Mouse (Mus musculus): ENCODE data around the gene Rcc2. TPM values are rescaled to one million over a fixed set of nuclear protein-coding genes. Genes with fewer than 3 reads are reported as not detected.

Rcc2 gene
- polyA plus RNA-seq, 1 experiment from 2014 or later, result 32.8 TPM

DNA sequence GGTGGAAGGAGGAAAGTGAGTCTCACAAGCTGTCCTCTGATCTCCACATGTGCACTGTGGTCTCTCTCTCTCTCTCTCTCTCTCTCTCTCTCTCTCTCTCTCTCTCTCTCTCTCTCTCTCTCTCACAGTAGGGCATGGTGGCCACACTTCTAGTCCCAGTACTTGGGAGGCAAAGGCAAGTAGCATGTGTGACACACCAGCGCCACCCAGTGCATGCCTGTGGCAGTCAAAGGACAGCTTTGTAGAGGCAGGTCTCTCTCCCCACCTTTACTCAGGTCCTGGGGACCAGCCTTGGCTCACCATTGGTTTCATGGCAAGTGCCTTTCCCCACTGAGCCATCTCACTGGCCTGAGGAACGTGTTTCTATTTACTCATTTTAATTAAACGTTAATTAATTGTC lies 44.3 kb downstream of the Rcc2 start:
- H3K36me3 ChIP-seq, result no peaks in the 10 kb centered on the region
- no peak overlapping the region for H3K4me2 ChIP-seq (replicated peaks)
- H3K9me3 ChIP-seq, result no peaks in the 10 kb centered on the region
- ATAC-seq (ENCODE audit: low FRiP score, low read depth), result no peak
- H3K4me3 ChIP-seq, result no peak overlapping the region
- WGBS, result 19% methylated on average over 3 of the region's 3 CpGs
- H3K27me3 ChIP-seq, result no peaks in the 10 kb centered on the region
- H3K4me1 ChIP-seq, result peaks cover 6% of the 10 kb centered on the region
- H3K9ac ChIP-seq, result no peak overlapping the region
- H3K27ac ChIP-seq, result no peak overlapping the region

DNA sequence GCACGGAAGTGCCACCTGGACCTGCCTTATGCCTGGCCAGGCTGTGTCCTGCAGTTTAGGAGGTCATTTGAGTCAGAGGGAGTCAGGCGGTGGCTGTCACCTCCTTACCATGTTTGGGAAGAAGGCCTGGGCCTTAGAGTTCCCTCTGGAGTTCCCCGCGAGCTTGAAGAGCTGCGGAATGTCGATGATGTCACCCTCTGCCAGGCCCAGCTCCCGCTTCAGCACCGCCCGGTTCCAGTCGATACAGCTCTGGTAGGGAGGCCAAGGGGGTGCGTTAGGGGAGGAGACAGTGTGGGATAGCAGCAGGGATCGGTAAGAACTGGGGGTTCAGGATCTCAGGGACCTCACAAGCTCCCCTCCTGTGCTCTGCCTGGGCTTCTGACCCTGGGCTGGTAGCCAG lies 47.6 kb downstream of the Rcc2 start:
- Histone ChIP-seq H3K36me3 (no peaks in the 10 kb centered on the region), H3K4me2 (replicated peaks) (no peak overlapping the region), H3K27ac (no peak overlapping the region), H3K4me1 (peaks cover 14% of the 10 kb centered on the region), H3K9me3 (no peaks in the 10 kb centered on the region), H3K4me3 (no peak overlapping the region), H3K27me3 (peaks cover 12% of the 10 kb centered on the region), H3K9ac (no peak overlapping the region)
- WGBS, result 21% methylated on average over 12 of the region's 12 CpGs
- no peak for ATAC-seq (ENCODE audit: low FRiP score, low read depth)

DNA sequence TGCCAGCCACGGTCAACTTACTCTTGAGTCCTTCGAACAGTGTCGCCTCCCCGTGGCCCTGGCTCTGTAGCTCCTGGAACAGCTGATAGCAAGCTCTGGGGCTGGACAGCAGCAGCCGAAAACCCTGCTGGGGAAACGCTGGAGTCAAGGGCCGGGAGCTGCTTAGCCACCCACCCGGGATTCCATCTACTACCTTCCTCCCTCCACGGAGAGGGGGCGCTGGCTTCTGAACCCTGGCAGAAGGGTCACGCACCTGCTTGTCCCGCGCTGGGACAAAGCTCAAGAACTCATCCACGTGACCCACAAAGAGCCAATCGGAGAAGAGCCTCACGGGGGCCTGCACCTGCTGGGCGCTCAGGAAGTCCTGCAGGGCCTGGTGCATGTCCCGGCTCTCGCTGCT lies 50.0 kb downstream of the Rcc2 start:
- Histone ChIP-seq H3K4me3 (no peak overlapping the region), H3K4me1 (peaks cover 14% of the 10 kb centered on the region), H3K36me3 (no peaks in the 10 kb centered on the region), H3K9ac (0 out of 2 replicates have a peak overlapping the region, but pooled peaks have one; percentile 13), H3K27ac (no peak overlapping the region), H3K4me2 (replicated peaks) (0 out of 2 replicates have a peak overlapping the region, but pooled peaks have one; percentile 19), H3K9me3 (no peaks in the 10 kb centered on the region), H3K27me3 (peaks cover 12% of the 10 kb centered on the region)
- 9% methylated on average over 19 of the region's 19 CpGs for WGBS
- ATAC-seq (ENCODE audit: low FRiP score, low read depth), result no peak

DNA sequence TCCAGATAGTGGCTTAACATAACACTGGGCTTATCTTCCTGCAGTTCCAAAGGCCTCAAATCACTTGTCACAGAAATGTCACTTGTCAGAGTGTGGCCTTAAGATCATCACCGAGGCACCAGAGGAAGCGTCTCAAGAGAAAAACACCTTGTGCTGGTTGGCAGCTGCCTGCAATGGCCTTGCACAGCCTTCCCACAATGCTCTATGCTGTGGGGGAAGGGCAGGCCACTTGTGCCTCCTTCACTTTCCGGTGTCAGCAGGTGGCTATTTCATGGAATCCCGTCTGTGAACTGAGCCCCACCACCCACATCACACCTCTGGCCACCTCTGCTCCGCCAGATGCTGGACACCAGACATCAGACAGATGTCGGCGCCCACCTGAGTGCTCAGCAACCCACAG lies 53.0 kb downstream of the Rcc2 start:
- Histone ChIP-seq H3K36me3 (no peaks in the 10 kb centered on the region), H3K4me2 (replicated peaks) (no peak overlapping the region), H3K9me3 (no peaks in the 10 kb centered on the region), H3K4me3 (no peak overlapping the region), H3K27ac (no peak overlapping the region), H3K4me1 (peaks cover 15% of the 10 kb centered on the region), H3K27me3 (peaks cover 12% of the 10 kb centered on the region), H3K9ac (no peak overlapping the region)
- WGBS, result 43% methylated on average over 7 of the region's 7 CpGs
- no peak for ATAC-seq (ENCODE audit: low FRiP score, low read depth)

DNA sequence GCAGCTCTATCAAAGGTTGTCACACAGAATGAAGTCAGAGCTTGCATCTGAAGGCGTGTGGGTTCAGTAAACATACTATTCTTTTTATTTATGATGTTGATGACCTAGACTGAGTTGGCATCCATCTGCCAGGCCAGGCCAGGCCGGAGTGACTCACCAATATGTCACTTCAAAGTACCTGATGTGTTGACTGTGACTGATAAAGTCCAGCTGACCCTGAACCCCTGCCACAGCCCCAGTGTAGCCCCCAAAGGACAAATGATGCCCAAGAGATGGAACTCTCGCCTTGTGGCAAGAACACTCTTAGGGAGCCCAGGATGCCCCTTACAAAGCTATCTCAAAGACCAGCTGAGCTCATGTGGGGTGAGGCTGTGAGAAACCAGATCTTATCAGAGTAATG lies 55.5 kb downstream of the Rcc2 start:
- Histone ChIP-seq H3K9ac (no peak overlapping the region), H3K4me3 (no peak overlapping the region), H3K4me1 (peaks cover 7% of the 10 kb centered on the region; the same call in 1 of the 2 replicates), H3K27ac (no peak overlapping the region), H3K27me3 (peaks cover 5% of the 10 kb centered on the region), H3K4me2 (replicated peaks) (no peak overlapping the region), H3K36me3 (no peaks in the 10 kb centered on the region), H3K9me3 (no peaks in the 10 kb centered on the region)
- ATAC-seq (ENCODE audit: low FRiP score, low read depth), result no peak
- WGBS, result 76% methylated on average over 3 of the region's 3 CpGs

DNA sequence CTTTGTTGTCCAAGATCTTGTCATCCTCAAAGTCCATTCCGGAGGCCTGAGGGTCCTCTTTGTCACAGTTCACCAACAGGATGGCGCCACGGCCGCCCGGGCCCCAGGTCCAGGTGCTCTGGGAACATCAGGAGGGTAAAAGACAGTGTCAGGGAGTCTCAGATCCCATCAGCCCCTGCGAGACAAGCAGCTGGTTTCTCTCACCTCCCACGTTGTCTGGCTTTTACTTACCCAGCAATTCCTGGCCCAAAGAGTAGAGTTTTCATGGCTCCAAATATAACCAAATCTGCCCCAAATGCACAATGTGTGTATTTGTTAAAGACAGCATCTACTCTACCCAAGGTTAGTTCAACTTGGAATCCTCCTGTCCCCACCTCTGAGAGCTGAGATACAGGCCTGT lies 61.3 kb downstream of the Rcc2 start:
- no peak overlapping the region for H3K27ac ChIP-seq
- H3K9ac ChIP-seq, result no peak overlapping the region
- H3K4me3 ChIP-seq, result no peak overlapping the region
- no peaks in the 10 kb centered on the region for H3K36me3 ChIP-seq
- 89% methylated on average over 7 of the region's 7 CpGs for WGBS
- no peaks in the 10 kb centered on the region for H3K9me3 ChIP-seq
- no peak for ATAC-seq (ENCODE audit: low FRiP score, low read depth)
- peaks cover 7% of the 10 kb centered on the region; the same call in 1 of the 2 replicates for H3K4me1 ChIP-seq
- no peaks in the 10 kb centered on the region for H3K27me3 ChIP-seq
- no peak overlapping the region for H3K4me2 ChIP-seq (replicated peaks)

- Histone ChIP-seq H3K9ac (no peak overlapping the region), H3K36me3 (no peaks in the 10 kb centered on the region), H3K4me2 (replicated peaks) (no peak overlapping the region), H3K27me3 (no peaks in the 10 kb centered on the region), H3K27ac (no peak overlapping the region), H3K4me3 (no peak overlapping the region), H3K4me1 (peaks cover 2% of the 10 kb centered on the region; the same call in 1 of the 2 replicates), H3K9me3 (no peaks in the 10 kb centered on the region)
- 13% methylated on average over 9 of the region's 9 CpGs for WGBS
- no peak; the same call in 1 of the 2 replicates for ATAC-seq (ENCODE audit: low FRiP score, low read depth)
These were observed 62.8 kb downstream of the Rcc2 start for GRCm38 (mm10) chr4:140763158-140763557.

DNA sequence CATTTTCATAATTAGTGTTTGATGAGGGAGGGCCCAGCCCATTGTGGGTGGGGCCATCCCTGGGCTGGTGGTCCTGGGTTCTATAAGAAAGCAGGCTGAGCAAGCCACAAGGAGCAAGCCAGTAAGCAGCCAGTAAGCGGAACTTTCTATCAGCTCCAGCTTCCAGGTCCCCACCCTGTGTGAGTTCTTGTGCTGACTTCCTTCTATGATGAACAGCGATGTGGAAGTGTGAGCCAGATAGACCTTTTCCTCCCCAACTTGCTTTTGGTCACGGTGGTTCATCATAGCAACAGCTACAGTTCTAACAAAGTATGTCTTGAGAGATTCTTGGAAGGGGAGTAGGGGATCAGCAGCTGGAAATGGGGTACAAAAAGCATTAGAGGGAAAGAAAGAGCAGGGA lies 65.6 kb downstream of the Rcc2 start:
- H3K9ac ChIP-seq, result no peak overlapping the region
- no peak overlapping the region for H3K4me3 ChIP-seq
- no peaks in the 10 kb centered on the region for H3K36me3 ChIP-seq
- ATAC-seq (ENCODE audit: low FRiP score, low read depth), result no peak
- no peaks in the 10 kb centered on the region for H3K27me3 ChIP-seq
- H3K4me2 ChIP-seq (replicated peaks), result no peak overlapping the region
- H3K9me3 ChIP-seq, result no peaks in the 10 kb centered on the region
- WGBS, result 79% methylated on average over 3 of the region's 3 CpGs
- no peak overlapping the region for H3K27ac ChIP-seq
- H3K4me1 ChIP-seq, result no peaks in the 10 kb centered on the region

DNA sequence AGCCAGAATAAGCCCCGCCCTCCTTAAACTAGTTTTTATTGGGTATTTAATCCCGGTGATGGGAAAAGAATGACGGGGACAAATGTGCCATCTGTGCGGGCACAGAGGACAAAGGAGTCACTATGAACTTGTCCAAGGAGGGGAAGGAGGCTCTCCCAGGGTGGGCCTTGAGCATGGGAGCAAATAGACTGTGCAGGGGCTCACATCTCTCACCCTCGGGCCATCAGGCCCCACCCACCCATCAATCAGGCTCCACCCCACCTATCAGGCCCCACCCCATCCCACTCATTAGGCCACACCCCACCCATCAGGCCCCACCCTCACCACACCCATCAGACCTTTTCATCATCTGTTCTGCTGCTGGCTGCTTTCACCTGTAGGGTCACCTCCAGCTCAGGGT lies 68.6 kb downstream of the Rcc2 start:
- WGBS, result 76% methylated on average over 5 of the region's 5 CpGs
- no peak overlapping the region for H3K27ac ChIP-seq
- no peaks in the 10 kb centered on the region for H3K9me3 ChIP-seq
- no peaks in the 10 kb centered on the region for H3K36me3 ChIP-seq
- H3K27me3 ChIP-seq, result no peaks in the 10 kb centered on the region
- ATAC-seq (ENCODE audit: low FRiP score, low read depth), result no peak
- no peak overlapping the region for H3K9ac ChIP-seq
- H3K4me2 ChIP-seq (replicated peaks), result no peak overlapping the region
- H3K4me3 ChIP-seq, result no peak overlapping the region
- 0 out of 2 replicates have a peak, but pooled peaks cover 2% of the 10 kb centered on the region for H3K4me1 ChIP-seq

GRCm38 (mm10) chr4:140770433-140770832 lies 70.1 kb downstream of the Rcc2 start:
- Histone ChIP-seq H3K4me1 (0 out of 2 replicates have a peak, but pooled peaks cover 2% of the 10 kb centered on the region), H3K27ac (no peak overlapping the region), H3K27me3 (no peaks in the 10 kb centered on the region), H3K36me3 (no peaks in the 10 kb centered on the region), H3K9me3 (no peaks in the 10 kb centered on the region), H3K4me2 (replicated peaks) (peak overlapping the region; percentile 54), H3K9ac (peak overlapping the region; percentile 53), H3K4me3 (peak overlapping the region; percentile 34)
- WGBS, result 15% methylated on average over 13 of the region's 13 CpGs
- no peak for ATAC-seq (ENCODE audit: low FRiP score, low read depth)

GRCm38 (mm10) chr4:140771091-140771490 lies 70.8 kb downstream of the Rcc2 start:
- Histone ChIP-seq H3K4me1 (0 out of 2 replicates have a peak, but pooled peaks cover 2% of the 10 kb centered on the region), H3K27ac (no peak overlapping the region), H3K4me2 (replicated peaks) (no peak overlapping the region), H3K36me3 (no peaks in the 10 kb centered on the region), H3K27me3 (no peaks in the 10 kb centered on the region), H3K9me3 (no peaks in the 10 kb centered on the region), H3K4me3 (no peak overlapping the region), H3K9ac (no peak overlapping the region)
- WGBS, result 36% methylated on average over 4 of the region's 4 CpGs
- ATAC-seq (ENCODE audit: low FRiP score, low read depth), result no peak
